Mouse (Mus musculus) A20 (cell line): ENCODE data around the gene Frrs1l.

Experiments
- DNase-seq: peaks from one replicate; pipeline ENCODE4 v3.0.0-alpha.2; 2011; ENCODE audit warnings: low read depth, low spot score

Frrs1l gene

GRCm38 (mm10) chr4:56965586-56966179 lies 24.5 kb downstream of the Frrs1l start:
- DNase-seq, result no peak

GRCm38 (mm10) chr4:56963687-56964086 lies 26.5 kb downstream of the Frrs1l start:
- DNase-seq, result no peak

- no peak for DNase-seq
These were observed 28.8 kb downstream of the Frrs1l start for GRCm38 (mm10) chr4:56961320-56961925.

- DNase-seq, result no peak
These were observed 32.7 kb downstream of the Frrs1l start for GRCm38 (mm10) chr4:56957518-56957917.

GRCm38 (mm10) chr4:56953235-56953634 lies 37.0 kb downstream of the Frrs1l start:
- DNase-seq, result no peak

- DNase-seq, result no peak
These were observed 38.5 kb downstream of the Frrs1l start for GRCm38 (mm10) chr4:56951701-56952100.

- no peak for DNase-seq
These were observed 40.7 kb downstream of the Frrs1l start for GRCm38 (mm10) chr4:56949494-56949893.

- peak; percentile 96 for DNase-seq
These were observed 43.2 kb downstream of the Frrs1l start, which contains the start of gene Tmem245 for GRCm38 (mm10) chr4:56946641-56947640. Gene Tmem245 (minus strand): TSS chr4:56947437.

GRCm38 (mm10) chr4:56946180-56946579 lies 44.0 kb downstream of the Frrs1l start:
- no peak for DNase-seq

- peak; percentile 34 for DNase-seq
These were observed 45.9 kb downstream of the Frrs1l start for GRCm38 (mm10) chr4:56944286-56944685.

- no peak for DNase-seq
These were observed 46.9 kb downstream of the Frrs1l start for GRCm38 (mm10) chr4:56943258-56943657.

GRCm38 (mm10) chr4:56942567-56942966 lies 47.6 kb downstream of the Frrs1l start:
- no peak for DNase-seq

- DNase-seq, result no peak
These were observed 48.7 kb downstream of the Frrs1l start for GRCm38 (mm10) chr4:56941481-56941880.

GRCm38 (mm10) chr4:56937136-56937535 lies 53.1 kb downstream of the Frrs1l start:
- no peak for DNase-seq

GRCm38 (mm10) chr4:56935327-56935726 lies 54.9 kb downstream of the Frrs1l start:
- no peak for DNase-seq

- no peak for DNase-seq
These were observed 57.0 kb downstream of the Frrs1l start for GRCm38 (mm10) chr4:56933154-56933553.

GRCm38 (mm10) chr4:56932096-56932495 lies 58.1 kb downstream of the Frrs1l start:
- DNase-seq, result no peak

- no peak for DNase-seq
These were observed 59.9 kb downstream of the Frrs1l start for GRCm38 (mm10) chr4:56930312-56930711.

GRCm38 (mm10) chr4:56926971-56927370 lies 63.2 kb downstream of the Frrs1l start:
- DNase-seq, result no peak

GRCm38 (mm10) chr4:56922229-56922628 lies 68.0 kb downstream of the Frrs1l start:
- DNase-seq, result no peak

GRCm38 (mm10) chr4:56915732-56916325 lies 74.4 kb downstream of the Frrs1l start:
- peak; percentile 90 for DNase-seq

GRCm38 (mm10) chr4:56914761-56915160 lies 75.4 kb downstream of the Frrs1l start:
- DNase-seq, result peak; percentile 35
